Mouse (Mus musculus) spleen, adult 2 months (tissue): ENCODE results near the gene Tbx10.

ENCODE experiments used
- CTCF ChIP-seq: fragments of 200-500 bp; IDR thresholded peaks from 2 replicates; pipeline ENCODE4 v1.5.1; 2011; ENCODE audit warnings: mild to moderate bottlenecking, inconsistent platforms; ENCODE audit not compliant: insufficient read depth, insufficient read length, insufficient replicate concordance; ENCODE audit errors: extremely low read depth
- POLR2A ChIP-seq: fragments of 200-500 bp; IDR thresholded peaks from 2 replicates; pipeline ENCODE4 v1.6.1; 2011; ENCODE audit warnings: low read depth, low read length, inconsistent platforms

GRCm38 (mm10) chr19:3964030-3964429 is 28.5 kb upstream of the Tbx10 start:
- TF ChIP-seq CTCF (no peak), POLR2A (no peak)
